Mouse (Mus musculus) subcutaneous adipose tissue, adult 2 months (tissue): ENCODE data around the gene Prpf39. TPM values are rescaled to one million over a fixed set of nuclear protein-coding genes. Genes with fewer than 3 reads are reported as not detected.

Source experiments
- polyA plus RNA-seq: library from polyadenylated mRNA; depleted of rRNA; stranded (reverse); fragments of >200 nt; gene quantifications from 2 replicates; pipeline ENCODE4 v1.2.3, GENCODE M21; 2012; ENCODE audit warnings: low replicate concordance; rRNA removed

Prpf39 gene
- polyA plus RNA-seq: 9.7 and 17.0 TPM in 2 replicates

DNA sequence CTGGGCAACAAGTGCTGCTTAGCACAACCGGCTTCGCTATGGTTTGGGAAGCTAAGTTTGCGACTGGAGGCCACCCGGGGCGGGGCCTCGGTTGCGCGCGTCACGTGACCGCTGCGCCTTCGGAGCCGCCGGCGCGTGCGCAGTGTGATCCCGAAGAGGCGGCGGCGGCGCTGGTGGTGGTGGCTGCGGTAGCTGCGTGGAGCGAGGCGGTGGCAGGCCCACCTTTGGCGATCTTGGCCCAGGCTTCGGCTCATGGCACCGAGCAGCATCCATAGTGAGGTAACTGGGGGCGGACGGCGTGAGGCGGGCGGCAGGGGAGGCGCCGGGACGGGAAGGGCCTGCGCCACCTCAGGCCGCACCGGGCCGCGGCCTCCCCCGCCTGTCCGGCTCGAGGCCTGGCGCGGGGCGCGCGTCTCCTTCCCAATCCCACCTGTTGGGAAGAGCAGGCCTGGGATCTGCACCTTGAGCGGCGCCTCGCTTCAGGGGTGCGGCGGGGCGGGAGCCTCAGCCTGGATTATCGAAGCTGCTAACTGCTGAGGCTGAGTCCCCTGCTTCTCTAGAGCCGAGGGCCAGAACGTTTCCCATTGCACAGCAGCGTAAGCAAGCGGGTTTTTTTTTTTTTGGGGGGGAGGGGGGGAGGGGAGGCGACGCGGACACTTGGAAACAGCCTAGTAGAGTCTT is at the start of gene Prpf39:
Prpf39 (plus strand) TSS at position 144 of the 681 bp plus-strand sequence.

GRCm38 (mm10) chr12:65073611-65074178 is 37.6 kb downstream of the Prpf39 start, which contains the start of gene Fkbp3:
Gene Fkbp3, minus strand, starts transcription at chr12:65074007.

GRCm38 (mm10) chr12:65075085-65075732 is 39.1 kb downstream of the Prpf39 start, which contains the start of gene Fancm:
Gene Fancm, plus strand, starts transcription at chr12:65075603.

Other genes starting within 250 kb of the Prpf39 start
- gene Gm527, start 118.4 kb upstream of the Prpf39 start, polyA plus RNA-seq: 1.3 and 2.1 TPM in 2 replicates
- 3.0 and 4.2 TPM in 2 replicates for gene Klhl28, start 70.8 kb upstream of the Prpf39 start, polyA plus RNA-seq
- gene Togaram1, start 70.5 kb upstream of the Prpf39 start, polyA plus RNA-seq: 4.4 and 7.6 TPM in 2 replicates
- 26.1 and 35.1 TPM in 2 replicates for gene Fkbp3, start 37.7 kb downstream of the Prpf39 start, polyA plus RNA-seq
- gene Fancm, start 39.3 kb downstream of the Prpf39 start, polyA plus RNA-seq: 2.6 and 2.8 TPM in 2 replicates
- 0.06 and 0.85 TPM in 2 replicates for gene Mis18bp1, start 136.3 kb downstream of the Prpf39 start, polyA plus RNA-seq
- gene Wdr20rt, start 189.2 kb downstream of the Prpf39 start, polyA plus RNA-seq: not detected in 2 replicates